Mouse (Mus musculus) adrenal gland, adult (tissue): ENCODE results near the gene Ttc8.

Experiments
- DNase-seq, 2 experiments: peaks; one replicate each; pipeline ENCODE4 v3.0.0; 2022 to 2023; ENCODE audit warnings: low spot score in 1 of 2; ENCODE audit not compliant: inconsistent age in 2 of 2

Gene Ttc8

GRCm38 (mm10) chr12:98972291-98972690, 51.9 kb downstream of the Ttc8 start:
- DNase-seq = no peak

DNA sequence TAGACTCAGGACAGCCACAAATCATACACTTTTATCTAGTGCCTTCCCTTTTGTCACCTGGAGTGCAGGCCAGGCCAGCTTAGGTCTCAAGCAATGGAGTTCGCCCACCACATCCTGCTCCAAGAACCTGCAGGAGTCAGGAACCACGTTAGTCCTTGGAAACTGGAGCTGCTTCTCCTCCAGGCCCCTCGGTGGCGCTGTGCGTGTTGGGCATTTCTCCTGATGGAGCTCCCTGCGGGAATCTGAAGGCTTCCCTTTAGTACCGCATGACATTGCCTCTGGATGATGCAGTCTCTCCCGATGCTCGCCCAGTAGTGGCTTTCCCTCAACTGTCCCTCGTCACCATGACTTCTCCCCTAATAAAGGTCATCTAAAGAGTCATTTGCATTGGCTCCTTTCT, 53.1 kb downstream of the Ttc8 start:
- no peak for DNase-seq

GRCm38 (mm10) chr12:98974157-98974804, 53.9 kb downstream of the Ttc8 start:
- DNase-seq = no peak

- DNase-seq = no peak
These were observed 60.7 kb downstream of the Ttc8 start for GRCm38 (mm10) chr12:98981081-98981480.

DNA sequence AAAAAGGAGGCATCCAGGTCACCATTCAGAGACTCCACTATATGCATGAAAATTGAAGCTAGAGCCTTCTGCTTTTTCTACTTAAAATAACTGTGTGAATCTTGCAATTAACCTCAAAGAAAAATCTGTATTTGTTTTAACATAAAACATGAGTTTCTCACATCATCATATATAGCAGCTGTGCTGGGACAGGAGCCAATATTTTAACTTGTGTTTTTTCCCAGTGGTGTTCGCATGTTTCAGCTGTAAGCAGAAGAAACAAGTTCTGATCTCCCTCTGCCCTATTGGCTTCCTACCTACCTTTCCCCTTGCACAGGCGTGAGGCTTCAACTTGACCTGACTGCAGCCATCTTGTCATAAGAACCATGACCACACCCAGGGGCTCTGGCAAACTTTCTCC, 64.4 kb downstream of the Ttc8 start:
- DNase-seq = no peak

DNA sequence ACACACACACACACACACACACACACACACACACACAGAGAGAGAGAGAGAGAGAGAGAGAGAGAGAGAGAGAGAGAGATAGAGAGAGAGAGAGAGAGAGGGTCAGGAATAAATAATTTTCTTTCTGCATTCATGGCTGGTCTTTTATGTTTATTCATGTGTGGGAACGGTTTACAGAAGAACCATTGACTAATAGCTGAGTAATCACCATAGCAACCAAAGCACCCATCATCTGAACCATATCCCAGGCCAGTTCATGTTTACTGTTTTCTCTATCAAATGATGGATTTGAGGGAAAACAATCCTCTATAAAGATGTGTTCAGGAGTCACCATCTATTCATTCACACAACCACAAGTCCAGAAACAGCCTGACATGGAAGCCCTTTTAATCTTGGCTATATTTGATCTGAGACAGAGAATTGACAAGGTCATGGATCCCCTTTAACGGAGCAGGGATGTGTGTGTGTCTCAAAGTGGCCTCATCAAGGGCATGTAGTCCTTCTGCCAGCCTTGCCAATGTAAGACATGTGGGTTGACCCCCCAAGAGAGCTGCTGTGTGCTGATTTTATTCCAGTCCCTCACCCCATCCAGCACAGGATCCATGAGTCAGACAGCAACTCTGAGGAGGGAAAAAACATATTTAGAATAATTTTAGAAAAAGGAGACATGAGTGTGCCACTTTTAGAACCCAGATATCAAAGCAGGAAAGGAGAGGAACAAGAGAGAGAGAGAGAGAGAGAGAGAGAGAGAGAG, 70.9 kb downstream of the Ttc8 start:
- DNase-seq = no peak

DNA sequence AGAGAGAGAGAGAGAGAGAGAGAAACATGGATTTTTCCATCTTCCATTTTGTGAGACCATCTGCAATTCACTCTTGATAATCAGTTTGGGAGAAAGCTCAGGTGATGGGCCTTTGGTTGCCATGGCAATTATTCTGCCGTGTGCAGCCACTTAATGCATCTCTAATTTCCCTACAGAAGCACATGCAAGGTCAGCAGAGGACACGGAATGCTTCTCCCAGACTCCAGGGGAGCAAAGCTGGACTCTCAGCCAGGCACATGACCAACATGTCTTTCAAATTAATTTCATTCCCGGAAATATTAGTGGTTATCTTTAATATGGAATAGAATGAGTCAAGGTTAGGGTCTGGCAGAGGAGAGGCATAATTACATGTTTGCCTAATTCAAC, 71.4 kb downstream of the Ttc8 start:
- DNase-seq = peak; percentile 14 to 43

DNA sequence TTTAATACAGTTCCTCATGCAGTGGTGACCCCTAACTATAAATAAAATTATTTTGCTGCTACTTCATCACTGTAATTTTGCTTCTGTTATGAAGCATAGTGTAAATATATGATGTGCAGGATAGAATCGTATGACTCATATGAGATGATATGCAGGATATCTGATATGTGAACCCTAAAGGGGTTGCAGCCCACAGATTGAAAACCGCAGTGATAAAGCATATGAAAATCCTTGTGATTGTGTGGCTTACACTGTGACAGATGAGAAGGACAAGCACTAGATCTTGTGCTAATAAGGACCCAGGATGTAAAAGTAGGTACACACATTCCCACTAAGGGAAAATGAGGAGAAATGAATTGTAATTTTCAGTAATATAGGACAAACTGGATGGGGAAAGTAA, 73.4 kb downstream of the Ttc8 start:
- no peak for DNase-seq

GRCm38 (mm10) chr12:98994366-98994765, 74.0 kb downstream of the Ttc8 start:
- peak in 1 of 2 experiments; percentile 33 for DNase-seq

DNA sequence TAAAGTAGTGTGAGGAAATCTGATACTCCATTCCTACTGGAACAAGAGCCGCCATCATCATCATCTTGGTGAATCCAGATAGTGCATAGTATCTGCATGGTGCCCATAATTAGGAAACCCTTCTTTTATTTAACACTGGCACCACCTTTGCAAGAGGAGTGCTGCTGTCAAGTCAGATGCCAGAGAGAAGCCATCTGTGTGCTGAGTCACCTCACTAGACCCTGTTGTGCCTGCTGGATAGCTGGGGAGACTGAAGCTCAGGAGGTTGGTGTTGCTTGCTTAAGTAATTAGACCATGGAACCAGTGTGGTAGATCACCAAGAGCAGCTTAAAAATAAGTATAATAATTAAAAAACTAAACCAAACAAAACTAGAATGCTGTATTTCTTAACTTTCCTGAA, 75.5 kb downstream of the Ttc8 start:
- DNase-seq = no peak

DNA sequence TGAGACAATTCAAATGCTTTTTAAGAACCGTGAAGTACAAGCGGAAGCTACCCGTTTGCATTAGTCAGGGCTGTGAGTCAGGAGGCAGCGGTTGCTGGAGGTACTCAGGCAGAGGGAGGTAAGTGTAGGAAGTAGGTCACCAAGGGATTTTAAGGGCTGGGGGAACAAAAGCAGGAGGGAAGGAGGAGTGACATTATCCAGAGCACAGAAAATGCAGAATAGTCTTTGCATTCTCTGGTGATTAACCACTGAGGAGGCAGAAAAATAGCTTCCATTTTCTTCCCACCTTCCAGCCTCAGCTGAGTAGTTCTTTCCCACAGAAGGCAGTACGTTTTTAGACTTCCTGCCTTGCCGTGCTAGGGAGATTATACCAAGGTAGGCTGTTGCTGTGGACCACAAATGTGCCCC, 76.2 kb downstream of the Ttc8 start:
- peak in 1 of 2 experiments; percentile 12 for DNase-seq

DNA sequence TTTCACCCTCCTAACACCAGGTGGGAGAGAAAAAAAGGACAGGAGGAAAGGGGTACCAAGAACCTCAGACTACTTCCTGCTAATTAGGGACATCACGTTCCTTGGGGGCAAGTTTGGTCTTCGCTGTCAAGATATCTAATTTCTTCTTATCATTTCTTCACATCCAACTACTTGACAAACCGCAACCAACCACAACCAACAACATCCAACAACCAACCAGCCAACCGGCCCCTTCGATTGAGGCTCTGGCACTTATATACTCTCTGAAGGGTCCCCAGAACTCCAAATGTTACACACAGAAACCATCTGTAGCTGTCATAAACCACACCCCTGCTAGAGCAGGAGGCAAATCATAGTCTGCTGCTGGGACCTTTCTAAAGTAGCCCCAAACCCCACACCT, 76.7 kb downstream of the Ttc8 start:
- DNase-seq = no peak

- DNase-seq = no peak
These were observed 78.5 kb downstream of the Ttc8 start for GRCm38 (mm10) chr12:98998662-98999428.

GRCm38 (mm10) chr12:99000310-99000709, 79.9 kb downstream of the Ttc8 start:
- DNase-seq = no peak

- DNase-seq = no peak
These were observed 82.7 kb downstream of the Ttc8 start for GRCm38 (mm10) chr12:99003046-99003445.

DNA sequence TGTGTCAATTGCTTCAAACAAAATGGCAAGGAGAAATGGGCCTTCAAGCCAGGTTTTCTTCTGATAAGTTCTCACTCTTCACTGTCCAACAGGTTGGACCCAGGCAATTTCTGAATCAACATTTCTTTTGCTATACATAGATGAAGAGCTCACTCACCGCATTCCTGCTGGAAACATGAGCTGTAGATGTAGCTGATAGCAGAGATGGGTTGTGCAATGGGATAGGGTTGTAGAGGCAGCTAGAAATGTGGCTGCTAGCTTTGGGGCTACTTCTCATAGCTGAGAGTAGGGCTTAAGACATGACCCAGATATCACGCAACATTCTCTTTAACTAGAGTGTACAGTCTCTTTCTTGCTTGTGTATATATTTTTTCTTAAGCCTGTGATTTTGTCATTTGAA, 84.4 kb downstream of the Ttc8 start:
- no peak for DNase-seq

DNA sequence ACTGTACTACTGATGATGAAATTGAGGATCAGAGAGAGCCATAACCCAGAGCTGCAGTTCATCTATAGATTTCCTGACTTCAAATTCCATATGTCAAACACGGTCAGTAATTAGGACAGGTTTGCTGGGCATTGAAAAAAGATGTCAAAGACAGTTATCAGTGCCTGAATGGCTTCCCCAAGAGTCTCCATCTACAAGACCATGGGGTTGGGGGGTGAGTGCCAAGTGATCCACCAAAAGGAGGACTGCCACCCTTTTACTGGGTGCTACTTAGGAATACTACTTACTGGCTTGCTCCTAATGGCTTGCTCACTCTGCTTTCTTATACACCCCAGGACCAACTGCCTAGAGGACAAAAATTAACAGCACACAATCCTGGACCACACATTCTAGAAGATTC, 88.4 kb downstream of the Ttc8 start:
- no peak for DNase-seq

GRCm38 (mm10) chr12:99009430-99009829, 89.1 kb downstream of the Ttc8 start:
- peak in 1 of 2 experiments; percentile 24 for DNase-seq

DNA sequence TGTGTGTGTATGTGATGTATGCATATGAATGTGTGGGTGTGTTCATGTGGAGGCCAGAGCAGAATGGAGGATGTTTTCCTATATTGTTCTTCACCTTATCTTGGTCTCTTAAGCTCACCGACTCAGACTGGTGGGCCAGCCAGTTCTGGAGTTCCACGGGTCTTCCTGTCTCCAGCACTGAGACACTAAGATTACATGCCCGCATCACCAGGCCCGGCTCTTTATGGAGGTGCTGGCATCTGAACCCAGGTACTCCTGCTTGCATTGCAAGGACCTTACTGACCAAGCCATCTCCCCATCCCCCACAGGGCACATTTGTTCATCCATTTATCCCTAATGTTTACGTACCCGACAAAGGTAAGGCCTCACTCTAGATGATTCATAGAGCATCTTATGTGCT, 89.7 kb downstream of the Ttc8 start:
- DNase-seq = no peak

GRCm38 (mm10) chr12:99011161-99011861, 90.9 kb downstream of the Ttc8 start:
- DNase-seq = peak; percentile 12 to 52

DNA sequence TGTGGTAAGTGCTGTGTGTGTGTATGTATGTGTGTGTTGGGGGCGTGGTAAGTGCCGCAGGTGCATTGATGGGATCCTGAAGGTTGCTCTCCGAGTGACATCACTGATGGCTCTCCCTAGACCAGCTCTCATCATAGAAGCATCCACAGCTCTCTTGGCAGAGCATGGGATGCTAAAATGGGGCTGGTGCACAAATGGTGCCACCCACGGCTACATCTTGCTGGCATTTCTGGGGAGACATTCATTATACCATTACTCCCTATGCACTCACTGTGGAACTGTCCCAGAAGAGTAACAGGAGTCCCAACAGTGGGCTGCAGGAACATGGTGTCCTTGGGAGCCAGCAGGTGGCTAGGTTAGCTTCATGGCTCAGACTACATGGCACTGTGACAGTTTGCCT, 95.5 kb downstream of the Ttc8 start:
- no peak for DNase-seq
